Mouse (Mus musculus): ENCODE results near the gene Gprin1.

- TF ChIP-seq EP300 (IDR thresholded peaks at IDR 0.05; ENCODE audit: low read depth): no peak
- TF ChIP-seq CTCF (IDR thresholded peaks at IDR 0.05; ENCODE audit: low read depth): no peak
These were observed 10.6 kb upstream of the Gprin1 start for GRCm38 (mm10) chr13:54760164-54760795.
